Mouse (Mus musculus) left cerebral cortex, adult 11 months (tissue): ENCODE data around the gene Zfhx2.
A peak's percentile ranks its signal among the peaks of the same experiment; 100 is the strongest.
"Not testable (repeated sequence)": the region's sequence is repeated elsewhere in the genome, so short reads cannot be mapped to it uniquely, and the experiment has no call there.

ENCODE experiments used
- DNase-seq: peaks from one replicate; pipeline ENCODE4 v3.0.0; 2022; ENCODE audit warnings: low spot score

Zfhx2 gene

GRCm38 (mm10) chr14:55077481-55078365, 14.4 kb downstream of the Zfhx2 start:
- DNase-seq, result no peak

- no peak for DNase-seq
Observed at GRCm38 (mm10) chr14:55076956-55077355, 15.2 kb downstream of the Zfhx2 start.

GRCm38 (mm10) chr14:55076224-55076623, 15.9 kb downstream of the Zfhx2 start:
- no peak for DNase-seq

GRCm38 (mm10) chr14:55074416-55074815, 17.7 kb downstream of the Zfhx2 start:
- DNase-seq, result no peak

DNA sequence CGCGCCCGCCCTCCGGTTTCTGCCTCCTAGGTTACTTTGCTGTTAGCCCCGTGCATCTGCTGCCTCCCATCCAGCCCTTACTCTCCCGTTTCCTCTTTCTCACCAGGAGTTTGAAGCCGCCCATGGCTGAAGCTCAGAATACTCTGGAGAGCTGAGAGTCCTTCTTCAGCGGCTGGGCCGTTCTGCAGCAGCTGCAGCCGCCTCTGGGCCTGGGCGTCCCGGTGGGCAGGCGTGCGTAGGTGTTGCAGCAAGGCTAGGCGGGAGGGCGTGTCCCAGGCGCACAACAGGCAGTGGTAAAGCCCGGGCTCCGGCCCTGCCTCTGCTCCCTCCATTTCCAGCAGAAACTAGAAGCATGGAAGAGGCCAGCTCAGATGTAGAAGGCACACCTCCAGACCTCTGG, 20.4 kb downstream of the Zfhx2 start:
- DNase-seq, result no peak

DNA sequence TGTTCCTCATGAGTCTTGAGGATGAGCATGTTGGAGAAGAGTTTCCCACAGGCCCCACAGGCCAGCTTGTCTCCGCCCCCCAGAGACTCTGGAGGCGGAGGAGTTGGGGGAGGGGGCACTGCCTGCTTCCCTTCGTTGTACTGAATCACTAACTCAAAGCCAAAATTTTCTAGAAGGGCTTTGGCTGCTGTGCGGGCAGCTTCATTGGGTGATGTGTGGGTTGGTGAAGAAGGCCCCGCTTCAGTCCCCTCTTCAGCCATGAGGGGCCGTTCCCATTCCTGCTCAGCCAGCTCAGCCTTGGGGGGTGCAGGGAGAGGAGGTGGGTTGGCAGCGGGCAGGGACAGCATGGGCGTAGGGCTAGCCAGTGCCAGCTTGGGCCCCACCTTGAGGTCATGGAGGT, 26.1 kb downstream of the Zfhx2 start:
- no peak for DNase-seq

- no peak for DNase-seq
Observed at GRCm38 (mm10) chr14:55065391-55065790, 26.7 kb downstream of the Zfhx2 start.

- DNase-seq, result no peak
Observed at GRCm38 (mm10) chr14:55064481-55065370, 27.4 kb downstream of the Zfhx2 start.

DNA sequence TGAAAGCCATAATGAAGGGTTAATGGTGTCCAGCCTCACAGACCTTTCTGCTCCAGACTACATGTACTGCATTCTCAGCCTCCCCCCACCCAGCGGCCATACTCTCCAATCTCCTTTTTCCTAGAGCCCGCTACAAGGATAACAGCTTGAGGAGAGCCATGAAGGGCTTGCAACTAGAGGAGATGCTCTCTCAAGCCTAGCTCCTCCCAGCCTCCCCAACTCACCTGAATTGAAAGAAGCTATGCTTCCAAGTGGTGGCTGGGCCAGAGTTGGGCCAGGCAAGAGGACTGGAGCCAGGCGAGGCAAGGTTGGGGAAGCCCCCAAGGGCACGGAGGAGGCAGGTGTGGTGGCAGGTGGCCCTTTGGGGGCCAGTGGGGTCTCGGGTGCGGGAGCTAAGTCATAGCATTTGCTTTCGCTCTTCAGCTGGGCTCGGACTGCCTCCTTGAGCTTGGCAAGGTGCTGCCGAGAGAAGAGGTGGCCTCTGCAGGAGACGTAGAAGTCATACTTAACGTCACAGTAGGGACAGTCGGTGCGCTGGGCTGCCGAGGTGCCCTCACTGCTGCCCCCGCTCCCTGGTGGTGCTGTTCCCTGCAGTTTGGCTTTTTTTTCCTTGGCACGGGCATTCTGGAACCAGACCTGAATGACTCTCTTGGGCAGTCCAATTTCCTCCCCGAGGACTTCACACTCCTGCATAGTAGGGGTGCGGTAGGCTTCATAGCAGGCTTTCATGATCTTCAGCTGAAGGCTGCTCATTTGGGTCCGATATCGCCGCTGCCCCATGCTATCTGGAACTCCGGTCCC, 28.3 kb downstream of the Zfhx2 start:
- DNase-seq, result no peak

DNA sequence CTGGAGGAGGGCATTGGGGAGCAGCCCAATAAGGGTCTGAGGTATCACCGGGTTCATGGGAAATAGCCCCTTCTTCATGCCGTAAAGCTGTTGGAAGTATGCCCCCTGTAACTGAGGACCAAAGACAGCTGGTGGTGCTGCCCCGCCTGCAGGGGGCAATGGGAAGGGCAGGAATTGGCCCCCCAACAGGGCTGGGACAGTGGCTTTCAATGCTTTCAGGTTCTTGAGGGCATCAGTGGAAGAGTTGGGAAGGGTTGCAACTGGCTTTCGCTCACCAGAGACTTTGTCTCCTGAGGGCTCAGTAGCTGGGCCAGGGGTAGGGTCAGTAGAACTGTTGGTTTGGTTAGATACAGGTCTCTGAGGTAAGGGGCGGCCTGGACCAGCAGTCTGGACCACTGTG, 29.0 kb downstream of the Zfhx2 start:
- no peak for DNase-seq

DNA sequence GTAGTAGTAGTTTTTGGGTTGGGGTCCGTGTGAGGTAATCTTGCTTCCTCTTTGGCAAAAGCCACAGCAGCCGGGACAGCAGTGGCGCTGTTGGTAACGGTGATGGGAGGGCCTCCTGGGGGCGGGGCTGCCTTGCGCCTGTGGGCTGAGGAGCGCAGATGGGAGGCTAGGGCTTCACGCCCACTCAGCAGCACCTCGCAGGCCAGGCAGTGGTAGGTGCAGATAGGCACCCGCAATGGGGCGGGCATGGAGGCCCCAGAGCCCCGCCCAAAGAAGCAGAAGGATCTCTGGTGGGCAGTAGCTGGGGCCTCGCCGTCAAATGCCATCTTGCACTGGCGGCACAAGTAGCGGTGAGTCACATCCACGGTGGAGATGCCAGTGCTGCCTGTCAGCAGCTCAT, 29.5 kb downstream of the Zfhx2 start:
- DNase-seq, result peak; percentile 68

DNA sequence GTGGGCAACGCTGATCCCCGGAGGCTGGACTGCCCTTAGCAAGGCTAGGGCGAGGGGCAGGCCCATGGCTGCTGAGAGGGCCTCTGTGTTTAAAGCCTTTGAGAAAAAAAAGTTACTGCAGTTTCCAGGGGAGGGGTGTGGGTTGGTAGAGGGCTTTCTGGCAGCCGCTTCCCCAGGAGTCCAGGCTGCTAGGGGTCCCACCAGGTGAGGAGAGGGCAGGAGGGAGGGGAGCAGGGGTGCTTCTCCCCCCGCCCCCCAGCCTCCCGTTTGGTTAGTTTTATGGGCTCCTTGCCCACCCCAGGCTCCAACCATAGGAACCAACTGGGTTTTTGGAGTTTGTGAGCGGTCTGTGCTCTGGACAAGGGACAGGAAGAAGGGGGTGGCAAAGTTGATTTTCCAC, 30.3 kb downstream of the Zfhx2 start:
- DNase-seq, result no peak

DNA sequence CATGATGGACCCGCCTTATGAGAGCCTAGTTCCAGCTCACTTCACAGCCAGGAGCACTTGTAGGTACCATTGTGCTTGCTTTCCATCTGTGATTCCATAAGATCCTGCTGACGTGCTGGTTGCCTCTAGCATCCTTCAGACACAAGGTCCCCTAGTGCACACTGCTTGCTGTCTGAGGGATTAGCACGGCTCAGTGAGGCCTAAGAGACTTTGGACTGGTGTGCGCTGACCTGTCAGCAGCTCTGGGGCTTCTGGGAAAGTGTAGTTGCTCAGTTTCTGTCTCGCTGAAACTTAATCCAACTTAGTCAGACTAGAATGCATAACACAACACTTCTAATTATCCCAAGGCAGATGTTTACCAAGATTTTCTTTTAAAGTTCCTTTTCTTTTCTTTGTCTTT, 32.2 kb downstream of the Zfhx2 start:
- no peak for DNase-seq

GRCm38 (mm10) chr14:55059009-55059408, 33.1 kb downstream of the Zfhx2 start:
- no peak for DNase-seq

GRCm38 (mm10) chr14:55055167-55055834, 36.8 kb downstream of the Zfhx2 start:
- peak; percentile 83 for DNase-seq

DNA sequence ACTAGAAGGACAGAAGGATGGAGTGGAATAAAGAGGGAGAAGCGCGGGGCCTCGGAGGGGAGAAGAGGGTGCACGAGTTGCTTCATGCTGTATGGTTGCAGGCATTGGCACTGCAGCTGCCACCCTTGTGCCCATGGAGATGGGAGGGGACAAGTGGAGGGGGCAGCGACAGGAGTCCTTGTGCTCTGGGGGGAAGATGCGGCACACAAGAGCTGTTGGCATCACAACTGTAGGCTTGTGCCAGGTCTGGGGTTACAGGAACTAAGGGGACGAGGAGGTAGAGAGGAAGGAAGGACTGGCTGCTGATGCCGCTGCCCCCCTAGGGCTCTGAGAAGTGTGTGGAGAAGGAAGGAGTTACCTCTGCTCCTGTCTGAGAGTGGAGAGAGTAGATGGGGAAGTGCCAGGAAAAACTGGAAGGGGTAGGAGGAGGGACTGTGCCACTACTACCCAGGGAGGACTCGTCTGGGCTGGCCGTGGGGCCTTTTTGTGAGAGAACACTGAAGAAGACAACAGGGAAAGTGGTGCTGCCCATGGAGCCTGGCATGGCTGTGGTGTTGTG, 37.9 kb downstream of the Zfhx2 start:
- no peak for DNase-seq

GRCm38 (mm10) chr14:55053708-55054190, 38.4 kb downstream of the Zfhx2 start:
- DNase-seq, result peak; percentile 87

GRCm38 (mm10) chr14:55053050-55053449, 39.1 kb downstream of the Zfhx2 start:
- no peak for DNase-seq

- DNase-seq, result no peak
Observed at GRCm38 (mm10) chr14:55052496-55052895, 39.6 kb downstream of the Zfhx2 start.

DNA sequence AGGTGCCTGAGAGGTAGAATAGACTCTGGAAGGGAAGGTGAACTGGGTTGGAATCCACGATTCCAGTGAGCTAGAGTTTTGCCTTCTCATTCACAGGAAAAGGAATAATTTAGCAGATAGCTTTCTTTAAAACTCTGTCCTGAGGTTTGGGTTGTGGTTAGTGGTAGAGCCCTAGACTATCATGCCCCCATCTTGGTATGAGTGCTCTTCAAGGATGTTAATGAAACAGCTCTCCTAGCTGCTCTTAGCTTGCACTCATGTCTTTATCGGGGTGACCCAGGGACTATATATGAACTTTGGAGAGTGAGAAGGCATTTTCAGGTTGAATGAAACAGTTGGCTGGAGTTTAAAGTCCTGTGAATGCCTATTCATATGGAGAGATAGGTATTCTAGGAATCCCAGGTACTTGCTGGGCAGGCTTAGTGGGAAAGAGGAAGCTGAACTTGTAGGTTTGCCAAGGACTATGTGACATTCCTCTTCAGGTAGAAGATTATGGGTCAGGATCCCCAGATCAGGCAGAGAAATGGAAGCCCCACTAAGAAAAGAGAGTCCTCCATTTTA, 44.1 kb downstream of the Zfhx2 start:
- DNase-seq, result no peak

DNA sequence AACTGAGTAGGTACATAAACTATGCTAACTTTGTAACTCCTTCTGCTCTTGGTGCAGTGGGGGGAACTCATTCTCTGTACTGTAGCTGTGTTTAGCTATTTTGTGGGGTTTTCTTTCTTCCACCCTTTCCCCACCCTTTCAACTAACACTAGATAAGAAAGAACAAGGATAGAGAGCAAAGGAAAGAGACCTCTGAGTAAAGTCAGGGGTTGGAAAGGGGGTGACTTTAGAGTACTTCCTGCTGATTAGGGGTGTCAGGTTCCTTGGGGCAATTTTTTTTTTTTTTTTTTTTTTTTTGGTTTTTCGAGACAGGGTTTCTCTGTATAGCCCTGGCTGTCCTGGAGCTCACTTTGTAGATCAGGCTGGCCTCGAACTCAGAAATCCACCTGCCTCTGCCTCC, 48.4 kb downstream of the Zfhx2 start:
- not testable (repeated sequence) for DNase-seq
